Mouse (Mus musculus) right cerebral cortex, postnatal 25 days (tissue): Measurements from ENCODE around the gene Dtnb.

ENCODE experiments used
- DNase-seq: peaks from one replicate; pipeline ENCODE4 v3.0.0; 2022

Gene Dtnb

DNA sequence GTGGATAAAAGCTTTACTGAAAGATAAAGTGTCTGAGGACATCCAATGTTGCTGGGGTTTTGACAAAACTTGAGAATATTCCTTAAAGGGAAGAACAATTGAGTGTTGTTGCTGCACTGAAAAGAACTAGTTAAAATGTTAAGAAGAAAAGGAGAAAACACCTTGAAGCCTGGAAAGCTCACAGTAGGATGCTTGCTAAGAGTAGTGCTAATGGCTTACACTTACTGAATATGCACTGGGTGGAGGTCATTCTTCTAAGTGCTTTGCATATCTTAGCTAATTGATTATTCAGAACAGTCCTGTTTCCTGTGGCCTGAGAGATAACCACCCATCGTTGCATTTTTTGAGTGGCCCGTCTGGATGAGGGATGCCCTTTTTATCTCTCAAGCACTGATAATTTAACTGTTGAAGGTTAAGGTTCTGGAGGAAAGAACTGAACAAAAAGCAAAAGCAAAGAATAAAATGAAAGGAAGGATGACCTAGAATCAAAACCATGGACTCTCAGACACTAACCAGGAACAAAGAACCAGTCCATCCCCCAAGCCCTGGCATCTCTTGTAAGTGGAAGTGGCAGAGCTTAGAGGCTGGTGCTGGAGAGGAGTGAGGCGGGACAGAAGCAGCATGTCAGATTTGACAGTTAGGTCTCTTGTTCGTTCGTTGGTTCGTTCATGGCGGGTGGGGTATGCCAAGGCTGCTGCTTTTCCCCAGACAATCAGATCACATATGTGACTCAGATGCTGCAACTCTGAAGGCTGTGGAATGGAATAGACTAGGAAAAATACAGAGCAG, 166.8 kb downstream of the Dtnb start:
- no peak for DNase-seq

DNA sequence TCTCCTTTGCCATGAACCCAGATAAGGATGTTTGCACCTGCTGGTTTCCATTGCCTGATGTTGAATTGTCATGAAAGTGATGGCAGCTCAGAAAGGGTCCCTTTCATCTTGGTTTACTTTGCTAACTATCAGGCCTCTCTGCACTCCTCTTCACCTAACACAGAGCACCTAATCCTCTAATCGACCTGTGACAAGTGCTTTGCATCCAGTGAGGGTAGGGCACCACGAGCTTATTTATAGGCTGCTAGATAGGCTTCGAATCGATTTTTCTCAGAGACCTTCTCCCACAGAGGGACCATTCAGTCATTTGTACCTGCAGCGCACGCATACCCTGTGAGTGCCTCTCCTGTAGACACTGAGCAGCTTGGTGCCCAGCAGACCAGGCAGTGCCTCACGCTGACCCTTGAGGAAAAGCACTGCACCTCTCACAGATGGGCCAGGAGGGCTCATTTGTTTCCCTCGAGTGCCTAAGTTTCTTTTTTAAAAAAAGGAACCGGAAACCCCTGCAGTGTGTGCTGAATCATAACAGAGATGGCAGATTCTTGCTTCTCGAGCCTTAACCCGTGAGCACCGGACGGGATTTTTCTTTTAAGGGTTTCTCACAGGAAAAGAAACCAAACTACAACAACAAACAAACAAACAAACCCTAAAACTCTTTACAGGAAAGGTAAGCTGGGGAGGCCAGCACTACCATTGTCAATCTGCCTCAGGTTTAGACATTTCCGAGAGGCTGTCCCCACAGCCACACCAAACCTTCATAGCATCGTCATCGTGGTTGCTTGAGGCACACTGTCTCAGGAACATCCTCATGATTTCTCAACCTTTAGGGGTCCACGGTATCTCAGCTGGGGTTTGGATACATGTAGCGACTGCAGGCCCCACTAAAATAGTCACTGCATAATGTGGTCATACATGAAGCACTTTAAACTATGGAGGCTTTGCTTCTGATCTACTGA, 167.8 kb downstream of the Dtnb start:
- no peak for DNase-seq

DNA sequence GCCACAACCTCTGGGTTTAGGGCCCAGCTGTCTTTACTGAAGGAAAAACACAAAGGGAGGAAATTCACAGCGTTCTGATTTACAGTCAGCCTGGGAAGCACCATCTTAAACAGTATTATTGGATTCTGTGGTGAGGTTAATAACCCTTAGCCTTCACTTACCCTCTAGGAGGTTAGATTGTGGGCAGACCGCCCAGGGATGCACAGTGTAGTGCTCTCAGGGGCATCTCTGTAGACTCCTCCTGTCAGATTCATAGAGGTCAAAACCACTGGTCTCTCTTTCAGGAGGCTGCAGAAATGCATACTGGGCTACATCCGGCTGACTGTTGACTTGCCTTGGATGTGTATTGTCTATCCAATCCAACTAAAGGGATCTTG, 168.5 kb downstream of the Dtnb start:
- no peak for DNase-seq

DNA sequence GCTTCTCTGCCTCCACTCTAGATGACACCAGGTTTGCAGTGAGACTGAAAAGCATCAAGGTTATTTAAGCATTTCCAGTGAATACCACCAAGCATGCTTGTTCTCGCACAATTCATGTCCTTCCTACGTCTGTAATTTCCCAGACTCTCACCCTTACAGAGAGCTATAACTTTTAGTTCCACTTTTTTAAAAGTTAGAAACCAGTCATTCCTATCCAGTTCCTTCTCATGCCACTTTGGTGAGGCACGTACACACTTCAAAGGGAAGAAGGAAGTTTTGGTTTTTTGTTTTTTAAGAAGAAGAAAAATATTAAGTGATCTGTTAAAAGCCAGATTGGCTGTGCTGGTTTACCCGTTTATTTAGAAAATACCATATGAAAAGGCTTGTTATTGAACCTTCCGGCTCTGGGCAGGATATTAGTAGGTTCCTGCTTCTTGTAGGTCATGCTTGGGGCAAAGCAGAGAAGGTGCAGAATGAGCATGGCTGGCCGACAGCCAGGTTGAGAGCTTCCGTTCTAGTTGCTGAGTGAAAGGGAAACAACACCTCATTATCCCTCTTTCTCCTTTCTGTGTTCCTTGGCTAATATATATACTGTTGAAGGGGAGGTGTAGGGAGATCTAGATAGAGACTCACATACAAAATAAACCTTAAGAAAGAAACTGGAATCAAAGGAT, 173.4 kb downstream of the Dtnb start:
- DNase-seq, result no peak

DNA sequence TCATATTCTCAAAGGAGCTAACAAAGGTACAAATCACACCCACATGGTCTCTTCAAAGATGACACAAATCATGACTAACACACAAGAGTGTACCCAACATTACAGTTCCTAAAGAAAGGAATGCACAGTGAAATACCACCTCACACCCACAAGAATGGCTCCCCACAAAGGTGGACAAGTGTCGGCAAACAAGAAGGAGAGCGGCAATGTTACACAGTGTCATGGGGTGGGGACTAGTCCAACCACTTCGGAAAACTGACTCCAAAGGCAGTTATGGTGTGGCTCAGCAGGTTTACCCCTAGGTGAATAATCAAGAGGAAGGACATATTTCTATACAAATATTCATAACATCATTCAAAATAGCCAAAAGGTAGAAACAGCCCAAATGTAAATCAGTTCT, 174.2 kb downstream of the Dtnb start:
- DNase-seq, result no peak

DNA sequence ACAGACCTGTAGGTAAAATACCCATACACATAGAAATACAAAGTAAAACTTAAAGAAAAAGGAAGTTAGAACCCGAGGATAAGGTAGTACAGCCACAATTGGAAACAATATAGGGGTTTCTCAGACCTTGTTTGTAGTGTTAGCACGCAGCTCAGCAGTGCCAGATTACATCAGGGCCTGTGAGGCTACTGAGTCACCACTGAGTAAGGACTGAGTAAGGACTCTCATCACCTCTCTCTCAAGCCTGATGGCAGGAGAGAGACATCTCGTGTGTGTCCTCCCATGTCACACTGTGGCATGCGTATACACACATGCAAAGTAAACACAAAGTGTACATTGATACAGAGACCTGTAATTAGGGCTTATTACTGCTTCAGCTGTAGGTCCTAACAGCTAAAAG, 175.4 kb downstream of the Dtnb start:
- DNase-seq, result no peak

DNA sequence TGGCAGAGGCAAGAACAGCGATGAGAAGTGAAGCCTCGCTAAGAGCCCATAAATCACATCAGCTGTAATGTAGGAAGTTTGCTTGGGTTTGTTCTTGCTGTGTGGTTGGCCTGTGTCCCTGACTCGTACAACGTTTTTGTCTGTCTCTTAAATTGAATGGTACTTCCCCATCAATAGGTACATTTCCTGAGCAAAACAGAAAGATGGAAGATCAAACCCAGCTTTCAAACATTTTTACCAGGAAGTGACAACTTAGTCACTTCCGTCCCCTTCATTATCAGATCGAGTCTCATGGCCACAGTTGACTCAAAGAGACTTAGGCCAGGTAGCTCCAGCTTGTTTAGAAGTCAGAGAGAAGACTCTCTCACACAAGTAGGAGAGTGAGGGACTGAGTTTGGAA, 183.3 kb downstream of the Dtnb start:
- no peak for DNase-seq

DNA sequence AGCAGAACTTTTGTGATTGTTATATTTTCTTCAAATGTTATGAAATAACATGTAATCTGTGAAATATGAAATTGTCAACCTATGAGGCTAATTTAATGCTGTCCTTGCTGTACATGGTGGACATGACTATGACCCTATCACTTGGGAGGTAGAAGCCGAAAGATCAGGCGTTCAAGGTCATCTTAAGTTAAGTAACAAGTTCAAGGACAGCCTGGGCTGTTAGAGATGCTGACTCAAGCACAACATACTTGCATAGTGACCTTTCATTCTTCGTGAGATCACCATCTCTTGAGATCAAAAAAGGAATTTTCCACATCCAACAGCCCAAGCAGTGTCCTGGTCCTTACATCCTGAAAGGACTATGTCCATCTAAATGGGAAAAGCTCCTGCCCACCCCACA, 184.0 kb downstream of the Dtnb start:
- DNase-seq, result no peak

DNA sequence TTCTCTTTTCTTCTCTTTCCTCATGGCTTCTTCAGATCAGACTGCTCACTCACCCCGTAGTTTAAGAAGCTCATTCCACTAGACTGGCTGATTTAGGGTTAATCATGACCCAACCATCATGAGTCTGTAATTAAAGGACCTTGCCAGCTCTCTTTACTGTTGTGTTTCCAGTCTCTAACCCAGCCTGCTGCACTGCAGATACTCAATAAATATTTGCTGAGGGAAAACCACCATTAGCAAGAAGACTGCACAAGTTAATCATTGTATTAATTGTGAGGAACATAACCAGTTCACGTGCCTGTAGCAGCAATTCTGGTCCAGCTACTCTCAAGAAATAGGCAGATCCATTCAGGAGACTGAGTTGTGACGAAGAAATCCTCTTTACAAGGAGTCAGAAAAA, 185.9 kb downstream of the Dtnb start:
- no peak for DNase-seq

DNA sequence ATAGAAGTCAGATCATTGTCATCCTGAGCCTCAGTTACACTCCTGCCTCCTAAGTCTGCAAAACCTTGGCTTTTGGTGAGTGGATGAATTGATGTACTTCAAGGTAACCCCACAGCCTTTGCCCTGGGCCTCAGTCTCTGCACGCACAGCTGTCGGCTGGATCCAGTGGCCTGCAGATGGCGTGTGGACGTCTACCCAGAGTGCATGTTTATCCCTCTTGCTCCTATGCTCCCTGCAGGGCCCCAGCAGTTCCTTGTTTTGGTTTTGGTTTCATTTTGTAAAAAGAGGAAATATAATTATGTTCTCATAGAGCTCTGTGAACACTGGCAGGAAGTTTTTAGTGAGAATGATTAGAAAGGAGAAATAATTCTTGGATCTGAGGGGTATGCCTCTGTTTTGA, 187.2 kb downstream of the Dtnb start:
- DNase-seq, result no peak

DNA sequence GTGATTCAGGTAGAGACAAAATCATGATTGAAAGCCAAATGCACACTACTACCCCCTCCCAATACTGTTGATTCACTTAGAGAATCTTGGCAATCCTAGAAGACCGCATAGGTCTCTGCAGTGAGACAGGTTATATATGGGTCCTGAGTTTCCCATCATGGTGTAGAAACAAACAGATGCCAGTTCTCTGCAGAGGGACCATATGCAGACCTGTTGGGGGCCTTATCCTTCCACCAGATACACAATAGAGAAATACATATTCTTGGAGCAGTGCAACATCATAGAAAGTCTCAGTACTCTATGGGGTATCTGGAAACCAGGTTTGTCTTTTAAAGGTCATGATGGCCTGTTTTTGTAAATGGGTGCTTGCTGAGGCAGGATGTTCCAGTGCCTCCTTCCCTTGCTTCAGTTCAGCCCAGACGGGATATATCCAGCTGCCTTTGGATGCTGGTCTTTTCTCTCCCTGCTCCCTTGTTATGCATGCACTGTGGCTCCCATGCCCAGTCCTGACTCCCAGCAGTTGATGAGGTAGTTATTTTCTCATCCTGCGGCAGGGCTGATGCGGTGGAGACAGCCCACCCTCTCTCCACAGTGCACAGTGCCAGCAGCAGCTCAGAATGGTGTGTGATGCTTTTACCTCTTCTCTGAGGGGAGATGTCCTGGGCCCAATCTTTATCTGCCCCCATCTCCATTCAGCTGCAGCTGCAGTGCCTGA, 188.9 kb downstream of the Dtnb start:
- no peak for DNase-seq

DNA sequence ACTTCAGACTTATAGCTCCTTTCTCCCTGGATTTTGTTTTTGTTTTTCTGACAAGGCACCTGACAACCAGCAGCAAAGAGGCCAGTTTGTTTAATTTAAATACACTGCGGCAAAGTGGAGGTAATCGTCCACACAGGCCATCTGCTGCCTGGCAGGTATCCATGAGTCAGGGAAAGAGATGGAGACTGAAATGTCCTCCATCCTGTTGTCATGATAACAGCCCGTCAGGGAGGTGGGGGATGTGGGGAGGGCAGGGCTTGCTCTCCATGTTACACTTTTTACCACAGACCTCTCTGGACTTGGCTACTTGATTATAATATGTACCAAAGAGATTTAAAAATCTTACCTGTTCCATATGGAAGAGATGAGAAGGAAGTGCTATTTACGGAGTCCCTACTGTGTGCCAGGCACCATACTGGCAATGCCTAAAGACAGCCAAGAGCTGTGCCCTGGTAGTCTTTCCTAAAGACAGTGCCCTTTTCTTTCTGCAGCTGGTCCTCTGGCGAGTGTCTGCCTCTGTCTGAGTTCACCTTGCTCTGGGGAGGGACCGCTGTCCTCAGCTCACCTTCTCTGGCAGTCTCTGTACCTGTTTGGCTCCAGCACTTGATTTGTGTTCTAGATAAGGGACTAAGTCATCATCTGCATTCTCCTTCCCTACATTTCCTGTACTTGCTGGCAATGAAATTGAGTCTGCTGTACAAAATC, 189.6 kb downstream of the Dtnb start:
- DNase-seq, result no peak

DNA sequence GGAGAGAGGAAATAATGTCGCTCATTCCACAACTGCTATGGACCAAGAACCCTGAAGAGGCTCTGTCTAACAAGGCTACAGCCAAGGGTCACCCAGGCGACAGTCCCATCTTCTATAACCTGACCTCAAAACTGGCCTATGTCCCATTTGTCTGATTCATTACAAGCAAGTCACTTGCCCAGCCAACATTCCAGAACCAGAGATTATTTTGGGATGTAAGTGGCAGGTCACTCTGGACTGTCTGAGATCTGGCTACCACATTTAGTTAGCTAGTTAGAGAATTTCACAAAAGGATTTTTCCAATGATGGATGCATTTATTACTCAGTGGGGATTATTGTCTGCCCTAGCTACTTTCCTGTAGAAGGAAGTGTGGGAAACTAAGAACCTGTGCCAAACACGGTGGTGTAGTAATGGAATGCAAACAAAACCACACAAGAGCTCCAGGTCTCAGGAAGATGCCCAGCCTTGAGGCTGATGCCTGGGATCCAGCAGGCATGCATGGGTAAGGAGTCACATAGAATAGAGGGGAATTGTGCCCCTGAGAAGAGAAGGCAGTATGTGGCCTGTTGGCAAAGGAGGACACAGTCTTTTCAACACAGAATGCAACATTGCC, 192.1 kb downstream of the Dtnb start:
- no peak for DNase-seq

DNA sequence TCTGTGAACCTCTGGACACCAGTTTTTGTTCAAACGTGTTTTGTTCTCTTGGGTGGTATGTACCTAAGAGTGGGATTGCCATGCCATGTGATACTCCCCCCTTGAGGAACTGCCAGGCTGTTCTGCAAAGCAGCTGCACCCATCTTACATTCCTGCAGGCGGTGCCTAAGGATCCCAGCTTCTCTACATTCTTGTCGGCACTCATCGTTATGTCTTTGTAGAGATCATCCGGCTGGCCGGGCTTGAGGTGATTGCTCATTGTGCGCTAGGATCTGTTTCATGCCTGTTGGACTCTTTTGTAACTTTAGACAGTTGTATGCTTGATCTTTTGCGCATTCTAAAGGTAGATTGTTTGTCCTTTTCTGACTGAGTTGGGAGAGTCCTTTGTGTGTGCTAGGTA, 195.2 kb downstream of the Dtnb start:
- no peak for DNase-seq

DNA sequence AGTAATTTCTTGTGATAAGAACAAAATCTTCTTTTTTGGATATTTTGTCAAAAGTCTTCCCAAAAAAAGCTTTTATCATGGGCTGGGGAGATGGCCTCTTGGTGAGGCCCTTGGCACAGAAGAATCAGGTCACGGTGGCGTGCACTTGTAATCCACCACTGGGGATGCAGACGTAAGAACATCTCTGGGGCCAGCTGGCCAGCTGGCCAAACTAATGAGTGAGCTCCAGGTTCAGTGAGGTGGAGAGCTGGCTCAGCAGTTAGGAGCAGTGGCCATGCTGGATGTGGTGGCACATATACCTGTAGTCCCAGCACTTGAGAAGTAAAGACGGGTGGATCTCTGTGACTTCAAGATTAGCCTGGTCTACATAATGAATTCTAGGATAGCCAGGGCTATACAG, 196.2 kb downstream of the Dtnb start:
- DNase-seq, result no peak

DNA sequence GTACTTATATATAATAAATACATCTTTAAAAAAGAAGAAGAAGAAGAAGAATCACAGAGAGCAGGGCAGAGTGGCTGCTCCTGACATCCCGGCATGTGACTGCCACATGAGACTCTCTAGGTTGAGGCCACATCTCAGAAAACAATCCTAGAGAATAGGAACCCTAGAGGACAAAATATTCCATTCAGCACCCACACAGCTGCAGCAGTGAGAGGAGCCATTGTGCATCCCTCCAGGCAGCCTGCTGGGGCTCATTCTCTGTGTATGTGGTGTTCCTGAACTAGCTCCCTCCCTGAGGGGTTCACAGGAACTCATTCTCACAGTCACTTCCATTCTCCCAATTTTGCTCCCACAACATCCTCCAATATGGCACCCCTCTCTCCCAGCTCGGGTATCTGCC, 198.4 kb downstream of the Dtnb start:
- no peak for DNase-seq

DNA sequence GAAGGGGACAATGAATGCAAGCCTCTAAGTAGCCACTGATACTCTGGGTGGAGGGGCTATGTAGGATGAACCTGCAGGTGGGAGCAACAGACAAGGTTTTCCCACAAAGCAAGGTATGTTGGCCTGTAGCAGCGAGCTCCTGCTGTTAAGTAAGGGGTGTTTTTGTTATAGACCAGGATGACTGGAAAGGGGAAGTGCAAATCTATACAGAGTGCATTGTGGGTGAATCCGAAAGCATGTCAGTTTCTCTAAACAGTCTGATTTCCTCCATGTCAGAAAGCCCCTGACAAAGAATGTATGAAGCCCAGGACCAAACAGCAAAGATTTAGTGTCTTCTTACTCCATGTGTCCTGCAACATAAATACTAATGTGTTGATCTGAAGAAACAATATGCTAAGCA, 198.9 kb downstream of the Dtnb start:
- DNase-seq, result no peak

DNA sequence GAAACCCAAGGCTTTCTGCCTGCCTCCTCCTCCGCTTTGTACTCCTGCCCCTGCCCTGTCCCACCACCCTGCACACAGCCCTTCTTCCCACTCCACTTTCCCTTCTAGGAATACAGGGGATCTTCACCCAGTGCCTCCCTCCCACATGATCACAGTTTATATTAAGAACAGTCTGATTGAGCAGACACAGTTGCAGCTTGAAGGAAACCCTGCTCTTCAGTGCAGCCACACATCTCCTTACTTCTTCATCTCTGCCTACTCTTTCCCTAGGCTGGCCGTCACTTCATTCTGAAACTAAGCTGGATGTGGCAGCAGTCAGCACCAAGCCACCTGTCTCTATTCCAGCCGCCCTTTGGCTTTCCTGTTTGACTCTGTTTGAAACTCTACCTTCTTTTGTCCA, 201.5 kb downstream of the Dtnb start:
- no peak for DNase-seq

DNA sequence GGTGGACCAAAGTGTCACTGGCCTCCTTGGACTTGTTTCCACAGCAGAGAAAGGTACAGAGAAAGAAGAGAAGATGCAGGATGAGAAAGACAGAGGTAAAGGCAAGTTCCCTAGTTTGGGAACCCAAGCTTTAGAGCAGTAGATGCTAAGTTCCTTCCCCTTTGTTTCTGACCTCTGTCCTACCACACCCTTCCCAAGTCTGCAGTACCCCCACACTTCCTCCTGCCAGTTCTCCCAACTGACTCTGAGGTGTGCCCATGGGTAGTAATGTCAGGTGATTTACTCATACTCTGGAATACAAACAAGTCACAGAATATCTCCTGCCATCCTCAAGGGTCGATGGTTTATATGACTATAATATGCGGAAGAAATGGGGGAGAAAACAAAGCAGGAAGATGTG, 203.8 kb downstream of the Dtnb start:
- DNase-seq, result no peak

DNA sequence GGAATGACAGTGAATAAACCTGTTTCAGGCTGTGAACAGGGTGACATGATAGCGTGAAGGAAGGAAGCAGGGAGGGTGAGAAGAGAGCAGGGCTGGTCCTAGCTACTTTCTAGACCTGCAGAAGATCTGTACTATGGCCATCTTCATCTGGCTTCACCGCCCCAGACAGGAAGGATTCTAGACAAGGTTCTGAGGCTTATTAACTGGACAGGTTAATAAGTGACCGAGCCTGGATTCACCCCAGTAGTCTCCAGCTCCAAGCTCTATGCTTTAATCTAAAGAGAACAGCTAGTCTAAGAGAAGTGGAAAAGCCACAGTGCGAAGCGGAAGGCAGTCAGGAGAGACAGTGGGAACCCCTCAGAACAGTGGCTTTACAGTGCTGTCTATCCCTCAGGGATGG, 205.5 kb downstream of the Dtnb start:
- no peak for DNase-seq

DNA sequence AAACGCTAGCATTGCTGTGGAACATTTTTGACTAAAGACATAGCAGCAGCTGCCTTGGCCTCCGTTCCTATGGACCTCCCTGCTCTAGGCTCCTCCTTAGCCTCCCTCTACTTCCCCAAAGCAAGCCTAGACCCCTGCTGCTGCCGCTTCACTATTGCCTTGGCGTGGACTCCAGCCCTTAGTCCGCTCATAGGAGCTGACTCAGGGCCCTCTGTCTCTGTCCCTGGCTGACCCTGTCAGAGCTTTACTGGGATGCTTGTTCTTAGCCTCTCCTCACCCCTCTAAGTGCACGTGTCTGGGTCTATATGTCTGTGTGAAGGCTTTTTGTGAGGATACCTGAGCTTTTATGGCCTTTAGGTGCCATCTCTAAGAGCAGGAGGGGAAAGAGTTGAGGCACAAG, 206.1 kb downstream of the Dtnb start:
- no peak for DNase-seq

DNA sequence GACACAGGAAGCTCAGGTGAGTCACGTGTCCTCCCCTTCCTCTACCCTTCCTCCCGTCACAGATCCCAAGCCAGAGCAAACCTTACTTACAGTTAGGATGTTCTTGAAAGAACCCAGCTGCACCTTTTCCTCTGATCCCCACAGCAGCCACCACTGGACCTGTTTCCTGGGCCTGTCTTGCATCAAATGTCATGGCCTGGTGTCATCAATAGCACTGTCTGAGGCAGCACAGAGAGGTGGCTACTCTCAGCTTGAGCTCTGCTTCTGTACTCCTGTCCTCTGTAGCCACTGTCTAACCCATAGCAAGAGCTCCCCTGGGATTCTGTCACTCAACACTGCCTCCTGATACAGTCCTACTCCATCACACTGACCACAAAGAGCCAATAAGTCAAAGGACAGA, 207.5 kb downstream of the Dtnb start:
- no peak for DNase-seq
